Mouse (Mus musculus) hindbrain, embryonic 13.5 days (tissue): Measurements from ENCODE around the gene Palm3. TPM values are rescaled to one million over a fixed set of nuclear protein-coding genes. Genes with fewer than 3 reads are reported as not detected.

Experiments used
- ATAC-seq: fragments of 200-750 bp; cut with Nextera tagmentation; 2 replicates; pipeline ENCODE4 v1.8.0; 2017; ENCODE audit warnings: moderate TSS enrichment; ENCODE audit not compliant: low FRiP score
- H3K27ac ChIP-seq: fragments of 300-500 bp; sonication (generic); 2 replicates; pipeline ENCODE4 v1.5.1; 2015; ENCODE audit warnings: inconsistent platforms, mild to moderate bottlenecking, moderate library complexity
- H3K27me3 ChIP-seq: fragments of 300-500 bp; sonication (generic); 2 replicates; pipeline ENCODE4 v1.6.1; 2015; ENCODE audit warnings: mild to moderate bottlenecking, inconsistent platforms
- H3K36me3 ChIP-seq: fragments of 300-500 bp; sonication (generic); 2 replicates; pipeline ENCODE4 v1.6.1; 2015; ENCODE audit warnings: mild to moderate bottlenecking, inconsistent platforms
- H3K4me1 ChIP-seq: fragments of 300-500 bp; sonication (generic); replicated peaks from 2 replicates; pipeline ENCODE4 v1.6.1; 2015; ENCODE audit warnings: inconsistent platforms
- H3K4me2 ChIP-seq: fragments of 300-500 bp; sonication (generic); 2 replicates; pipeline ENCODE4 v1.6.1; 2015; ENCODE audit warnings: inconsistent platforms, mild to moderate bottlenecking, moderate library complexity
- H3K4me3 ChIP-seq: fragments of 300-500 bp; sonication (generic); 2 replicates; pipeline ENCODE4 v1.5.1; 2015; ENCODE audit warnings: mild to moderate bottlenecking, inconsistent platforms
- H3K9ac ChIP-seq: fragments of 300-500 bp; sonication (generic); 2 replicates; pipeline ENCODE4 v1.6.1; 2015; ENCODE audit warnings: mild to moderate bottlenecking, inconsistent platforms
- H3K9me3 ChIP-seq: fragments of 300-500 bp; sonication (generic); 2 replicates; pipeline ENCODE4 v1.6.1; 2016; ENCODE audit warnings: inconsistent platforms
- WGBS: fragments of 180-500 bp; shearing (Covaris S2); methylation state at CpG from one replicate; pipeline ENCODE4 v1.1.7; 2015; 5-methylcytosine and 5-hydroxymethylcytosine counted together
- polyA plus RNA-seq: library from polyadenylated mRNA; unstranded; fragments of >200 nt; fragmentation: Nextera tagmentation; extraction: Ambion mirVana; gene quantifications from 2 replicates; pipeline ENCODE4 v1.2.1, GENCODE M21; 2015

Gene Palm3
- polyA plus RNA-seq, 1 experiment from 2014 or later = 6.8 TPM

- peak; percentile 38; the same call in 1 of the 2 replicates for ATAC-seq
- Histone ChIP-seq H3K9ac (peak within 1 kb of the TSS; percentile 77), H3K27me3 (peaks cover 47% of the 10 kb centered on the region), H3K4me2 (peak within 1 kb of the TSS; percentile 98), H3K4me3 (peak within 1 kb of the TSS; percentile 56), H3K27ac (no peak within 1 kb of the TSS), H3K9me3 (no peaks in the 10 kb centered on the region), H3K4me1 (peaks cover 27% of the 10 kb centered on the region), H3K36me3 (no peaks in the 10 kb centered on the region)
- under 1% methylated on average over 45 of the region's 45 CpGs for WGBS
These were observed 9.4 kb upstream of the Palm3 start, which contains the start of gene 2210011C24Rik for GRCm38 (mm10) chr8:84011705-84012498. Gene 2210011C24Rik, minus strand, starts transcription at chr8:84012171.

DNA sequence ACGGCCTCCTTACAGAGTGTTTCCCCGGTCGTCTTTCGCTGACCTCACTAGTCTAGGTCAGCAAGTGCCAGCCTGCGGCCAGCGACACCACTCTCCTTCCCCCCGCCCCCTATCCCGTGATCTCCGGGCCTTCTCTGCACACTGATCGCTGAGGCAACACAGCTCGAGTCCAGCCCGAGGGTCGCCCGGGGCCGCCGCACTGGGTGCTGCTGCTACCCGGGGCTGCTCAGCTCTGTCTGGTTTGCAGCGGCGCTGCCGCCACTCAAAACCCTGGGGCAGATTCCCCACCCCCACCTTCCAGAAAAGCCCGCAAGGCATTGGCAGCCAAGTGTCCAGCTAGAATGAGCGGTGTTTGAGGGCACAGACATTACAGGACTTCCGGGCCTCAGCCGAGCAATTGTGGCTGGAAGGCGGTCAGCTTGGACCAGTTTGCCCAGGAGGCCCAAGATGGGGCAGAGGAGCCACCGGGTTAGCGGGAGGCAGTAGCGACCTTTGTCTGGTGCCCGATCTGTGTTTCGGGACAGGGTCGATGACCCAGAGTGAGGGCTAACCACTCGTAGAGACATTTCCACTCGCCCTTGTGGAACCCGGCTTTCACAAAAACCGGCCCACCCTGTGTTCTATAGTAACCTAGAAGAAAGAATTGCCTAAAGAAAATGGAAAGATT is 8.6 kb upstream of the Palm3 start:
- no peak overlapping the region for H3K27ac ChIP-seq
- H3K9me3 ChIP-seq = no peaks in the 10 kb centered on the region
- no peak for ATAC-seq
- H3K4me2 ChIP-seq = peak overlapping the region; percentile 98
- 8% methylated on average over 35 of the region's 35 CpGs for WGBS
- peak overlapping the region; percentile 51 for H3K9ac ChIP-seq
- peaks cover 47% of the 10 kb centered on the region for H3K27me3 ChIP-seq
- H3K4me3 ChIP-seq = peak overlapping the region; percentile 56
- H3K36me3 ChIP-seq = no peaks in the 10 kb centered on the region
- peaks cover 27% of the 10 kb centered on the region for H3K4me1 ChIP-seq

- no peak overlapping the region for H3K9ac ChIP-seq
- H3K4me2 ChIP-seq = no peak overlapping the region
- no peak overlapping the region for H3K4me3 ChIP-seq
- WGBS = 91% methylated on average over 5 of the region's 5 CpGs
- no peaks in the 10 kb centered on the region for H3K36me3 ChIP-seq
- ATAC-seq = no peak
- peaks cover 47% of the 10 kb centered on the region for H3K27me3 ChIP-seq
- no peaks in the 10 kb centered on the region for H3K9me3 ChIP-seq
- no peak overlapping the region for H3K27ac ChIP-seq
- H3K4me1 ChIP-seq = peaks cover 17% of the 10 kb centered on the region
These were observed 5.4 kb upstream of the Palm3 start for GRCm38 (mm10) chr8:84015833-84016232.

DNA sequence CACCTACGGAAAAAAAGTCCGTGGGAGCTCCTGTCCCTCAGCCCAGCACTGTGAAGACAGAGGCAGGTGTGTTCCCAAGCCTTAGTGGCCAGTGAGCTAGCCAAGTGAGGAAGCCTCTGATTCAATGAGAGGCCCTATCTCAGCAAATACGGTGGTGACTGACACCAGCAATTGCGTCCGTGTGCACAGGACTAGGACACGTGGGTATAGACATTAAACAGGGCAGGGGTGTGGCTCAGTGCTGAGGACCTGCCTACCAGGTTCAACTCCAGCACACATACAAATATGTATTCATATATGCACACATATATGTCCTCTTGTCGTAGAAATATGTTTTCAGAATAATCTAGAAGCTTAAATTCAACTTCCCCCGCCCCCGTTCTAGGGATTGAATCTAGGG is 1.5 kb upstream of the Palm3 start:
- no peak for ATAC-seq

GRCm38 (mm10) chr8:84021569-84021968 is 298 bp downstream of the Palm3 start:
- no peak overlapping the region for H3K9ac ChIP-seq
- H3K27me3 ChIP-seq = peaks cover 62% of the 10 kb centered on the region
- 43% methylated on average over 12 of the region's 12 CpGs for WGBS
- no peaks in the 10 kb centered on the region for H3K9me3 ChIP-seq
- no peak for ATAC-seq
- no peak overlapping the region for H3K4me3 ChIP-seq
- no peaks in the 10 kb centered on the region for H3K36me3 ChIP-seq
- no peak overlapping the region for H3K4me2 ChIP-seq
- H3K27ac ChIP-seq = no peak overlapping the region
- H3K4me1 ChIP-seq = peaks cover 14% of the 10 kb centered on the region

More for the DNA sequence above, 1.5 kb upstream of the Palm3 start:
- H3K4me1 ChIP-seq = peaks cover 4% of the 10 kb centered on the region; the same call in 1 of the 2 replicates
- no peak overlapping the region for H3K27ac ChIP-seq
- no peak overlapping the region for H3K4me3 ChIP-seq
- no peak overlapping the region for H3K9ac ChIP-seq
- peaks cover 45% of the 10 kb centered on the region for H3K27me3 ChIP-seq
- H3K9me3 ChIP-seq = no peaks in the 10 kb centered on the region
- H3K4me2 ChIP-seq = no peak overlapping the region
- 87% methylated on average over 9 of the region's 9 CpGs for WGBS
- no peaks in the 10 kb centered on the region for H3K36me3 ChIP-seq

- Histone ChIP-seq H3K9ac (no peak overlapping the region), H3K36me3 (no peaks in the 10 kb centered on the region), H3K4me3 (no peak overlapping the region), H3K9me3 (no peaks in the 10 kb centered on the region), H3K4me1 (peaks cover 18% of the 10 kb centered on the region), H3K27ac (no peak overlapping the region), H3K27me3 (peaks cover 75% of the 10 kb centered on the region), H3K4me2 (no peak overlapping the region)
- no peak for ATAC-seq
- 61% methylated on average over 5 of the region's 5 CpGs for WGBS
These were observed 1.8 kb downstream of the Palm3 start for GRCm38 (mm10) chr8:84023085-84023484.

DNA sequence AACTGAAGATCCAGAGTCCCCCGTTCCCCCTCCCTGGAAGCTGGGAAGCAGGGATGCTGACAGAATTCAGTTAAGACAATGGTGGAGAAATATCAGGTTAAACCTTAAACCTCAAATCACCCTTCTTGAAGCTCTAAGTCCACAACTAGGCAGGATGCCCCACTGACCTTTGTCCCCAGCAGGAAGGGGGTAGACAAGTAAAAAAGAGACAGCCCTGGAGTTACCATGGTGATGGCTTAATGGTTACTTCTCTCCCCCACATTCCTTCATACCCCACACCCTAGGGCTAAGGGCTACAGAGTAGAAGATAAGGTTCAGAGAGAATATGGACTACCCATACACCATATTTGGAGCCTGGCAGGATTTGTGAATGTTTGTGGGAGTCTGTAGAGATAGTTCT is 2.4 kb downstream of the Palm3 start:
- Histone ChIP-seq H3K27me3 (peaks cover 80% of the 10 kb centered on the region), H3K4me1 (peaks cover 18% of the 10 kb centered on the region), H3K27ac (no peak overlapping the region), H3K4me3 (no peak overlapping the region), H3K4me2 (no peak overlapping the region), H3K9ac (no peak overlapping the region), H3K36me3 (no peaks in the 10 kb centered on the region), H3K9me3 (no peaks in the 10 kb centered on the region)
- WGBS = 62% methylated on average over 1 of the region's 1 CpGs
- no peak for ATAC-seq

DNA sequence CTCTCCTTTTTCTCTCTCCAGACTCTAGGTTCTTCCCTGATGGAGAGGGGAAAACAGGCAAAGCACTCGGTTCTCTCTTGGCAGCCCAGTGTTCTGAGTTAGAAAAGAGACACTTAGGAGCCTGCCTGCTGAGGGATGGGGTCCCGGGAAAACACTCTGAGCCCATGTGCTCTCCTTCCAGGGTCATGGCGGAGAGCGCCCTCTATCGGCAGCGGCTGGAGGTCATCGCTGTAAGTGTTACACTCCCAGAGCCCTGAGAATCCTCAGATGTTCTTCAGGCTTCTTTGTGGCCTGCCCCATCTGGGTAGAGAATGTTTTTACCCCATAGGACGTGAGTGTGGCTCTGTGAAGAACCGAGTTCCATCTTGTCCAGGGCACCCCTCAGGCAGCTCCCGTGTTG is 2.9 kb downstream of the Palm3 start:
- Histone ChIP-seq H3K27ac (no peak overlapping the region), H3K4me1 (peaks cover 18% of the 10 kb centered on the region), H3K9me3 (no peaks in the 10 kb centered on the region), H3K4me3 (no peak overlapping the region), H3K4me2 (no peak overlapping the region), H3K9ac (no peak overlapping the region), H3K36me3 (no peaks in the 10 kb centered on the region), H3K27me3 (peaks cover 86% of the 10 kb centered on the region)
- no peak for ATAC-seq
- whole genome bisulfite sequencing = 9% methylated on average over 10 of the region's 10 CpGs

DNA sequence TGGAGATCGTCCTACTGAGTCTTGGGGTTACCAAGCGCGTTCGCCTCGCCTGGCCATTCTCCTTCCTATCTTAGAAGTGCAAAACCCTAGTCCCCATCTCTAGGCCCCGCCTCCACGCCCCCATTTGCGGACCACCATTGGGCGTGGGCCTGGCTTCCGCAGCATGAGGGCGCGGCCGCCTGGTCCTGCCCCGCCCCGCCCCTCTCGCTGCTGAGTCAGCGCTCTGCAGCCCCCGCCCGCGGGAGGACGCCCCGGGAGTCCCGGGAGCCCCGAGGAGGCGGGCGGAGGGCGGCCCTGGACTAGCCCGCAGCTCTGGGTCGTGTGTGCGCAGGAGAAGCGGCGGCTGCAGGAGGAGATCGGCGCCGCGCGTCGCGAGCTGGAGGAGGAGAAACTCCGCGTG is 4.6 kb downstream of the Palm3 start:
- peak overlapping the region; percentile 86 for H3K4me2 ChIP-seq
- WGBS = 1% methylated on average over 38 of the region's 41 CpGs
- H3K4me1 ChIP-seq = peaks cover 18% of the 10 kb centered on the region
- peaks cover 77% of the 10 kb centered on the region for H3K27me3 ChIP-seq
- peak; percentile 81 for ATAC-seq
- no peaks in the 10 kb centered on the region for H3K36me3 ChIP-seq
- H3K9ac ChIP-seq = peak overlapping the region; percentile 72
- no peaks in the 10 kb centered on the region for H3K9me3 ChIP-seq
- H3K4me3 ChIP-seq = peak overlapping the region; percentile 51
- H3K27ac ChIP-seq = no peak overlapping the region

DNA sequence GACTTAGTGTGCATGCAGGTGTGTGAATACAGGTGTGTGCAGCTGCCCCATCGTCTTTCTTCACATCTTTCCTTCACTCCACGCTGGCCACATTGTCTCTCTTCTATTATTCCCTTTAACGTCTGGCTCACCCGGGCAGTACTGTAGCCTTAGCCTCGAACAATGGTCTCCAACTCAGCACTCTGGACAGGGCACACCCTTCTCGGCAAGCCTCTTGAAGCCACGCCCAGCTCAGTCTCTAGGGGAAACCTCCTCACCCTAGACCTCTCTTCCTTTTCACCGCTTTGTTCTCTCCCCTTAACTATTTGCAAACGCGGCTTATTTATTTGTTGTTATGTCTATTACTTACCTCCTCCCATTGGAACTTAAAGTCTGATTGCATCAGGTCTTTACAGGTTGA is 6.2 kb downstream of the Palm3 start:
- Histone ChIP-seq H3K27ac (no peak overlapping the region), H3K36me3 (no peaks in the 10 kb centered on the region), H3K4me3 (no peak overlapping the region), H3K27me3 (peaks cover 61% of the 10 kb centered on the region), H3K4me1 (peaks cover 14% of the 10 kb centered on the region), H3K9me3 (no peaks in the 10 kb centered on the region), H3K4me2 (no peak overlapping the region), H3K9ac (no peak overlapping the region)
- ATAC-seq = no peak
- WGBS = 12% methylated on average over 10 of the region's 10 CpGs

DNA sequence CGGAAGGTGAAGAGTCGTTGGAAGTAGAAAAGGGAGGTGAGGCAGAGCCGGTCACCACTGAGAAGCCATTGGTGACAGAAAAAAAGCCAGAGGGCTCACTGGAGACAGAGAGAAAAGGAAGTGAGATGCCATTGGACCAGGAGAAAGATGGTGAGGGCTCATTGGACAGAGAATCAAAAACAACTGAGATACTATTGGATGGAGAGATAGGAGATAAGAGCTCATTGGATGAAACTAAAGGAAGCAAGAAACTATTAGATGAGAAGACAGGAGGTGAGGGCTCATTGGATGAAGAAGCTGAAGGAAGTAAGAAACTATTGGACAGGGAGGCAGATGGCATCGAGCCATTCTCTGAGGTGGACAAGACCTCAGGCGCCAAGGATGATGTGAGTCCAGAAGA is 8.0 kb downstream of the Palm3 start:
- no peak overlapping the region for H3K27ac ChIP-seq
- WGBS = 88% methylated on average over 5 of the region's 5 CpGs
- H3K4me3 ChIP-seq = no peak overlapping the region
- no peaks in the 10 kb centered on the region for H3K9me3 ChIP-seq
- no peak overlapping the region for H3K9ac ChIP-seq
- no peak overlapping the region for H3K4me2 ChIP-seq
- H3K36me3 ChIP-seq = no peaks in the 10 kb centered on the region
- peaks cover 14% of the 10 kb centered on the region for H3K4me1 ChIP-seq
- H3K27me3 ChIP-seq = peaks cover 48% of the 10 kb centered on the region
- ATAC-seq = no peak

- H3K9me3 ChIP-seq = no peaks in the 10 kb centered on the region
- H3K4me1 ChIP-seq = no peaks in the 10 kb centered on the region
- WGBS = 77% methylated on average over 4 of the region's 4 CpGs
- H3K27me3 ChIP-seq = peaks cover 35% of the 10 kb centered on the region
- no peak overlapping the region for H3K27ac ChIP-seq
- no peak for ATAC-seq
- H3K4me2 ChIP-seq = no peak overlapping the region
- no peak overlapping the region for H3K9ac ChIP-seq
- no peak overlapping the region for H3K4me3 ChIP-seq
- no peaks in the 10 kb centered on the region for H3K36me3 ChIP-seq
These were observed 11.5 kb downstream of the Palm3 start for GRCm38 (mm10) chr8:84032777-84033176.
